Mouse (Mus musculus) liver, embryonic 11.5 days (tissue): ENCODE results near the gene Fcf1. TPM values are rescaled to one million over a fixed set of nuclear protein-coding genes. Genes with fewer than 3 reads are reported as not detected.
A peak's percentile ranks its signal among the peaks of the same experiment; 100 is the strongest.

ENCODE experiments used
- ATAC-seq: fragments of 200-750 bp; cut with Nextera tagmentation; replicated peaks from 2 replicates; pipeline ENCODE4 v1.8.0; 2017; ENCODE audit warnings: moderate number of reproducible peaks, mild to moderate bottlenecking, moderate TSS enrichment, moderate library complexity; ENCODE audit not compliant: low FRiP score
- DNase-seq: peaks from one replicate; pipeline ENCODE4 v3.0.0-alpha.2; 2017; ENCODE audit warnings: low spot score
- H3K27ac ChIP-seq: fragments of 300-500 bp; sonication (generic); 2 replicates; pipeline ENCODE4 v1.5.1; 2014; ENCODE audit warnings: mild to moderate bottlenecking, low read depth, low read length, control low read depth
- H3K27me3 ChIP-seq: fragments of 300-500 bp; sonication (generic); replicated peaks from 2 replicates; pipeline ENCODE4 v1.6.1; 2014; ENCODE audit warnings: low read length, mixed read lengths; ENCODE audit not compliant: control insufficient read depth, insufficient read depth
- H3K36me3 ChIP-seq: fragments of 300-500 bp; sonication (generic); 2 replicates; pipeline ENCODE4 v1.6.1; 2014; ENCODE audit warnings: mild to moderate bottlenecking, low read length, moderate library complexity, mixed read lengths; ENCODE audit not compliant: control insufficient read depth, insufficient read depth
- H3K4me1 ChIP-seq: fragments of 300-500 bp; sonication (generic); replicated peaks from 2 replicates; pipeline ENCODE4 v1.6.1; 2014; ENCODE audit warnings: low read length, mixed read lengths; ENCODE audit not compliant: control insufficient read depth, insufficient read depth
- H3K4me2 ChIP-seq: fragments of 300-500 bp; sonication (generic); 2 replicates; pipeline ENCODE4 v1.6.1; 2014; ENCODE audit warnings: mild to moderate bottlenecking, control low read depth, moderate library complexity
- H3K4me3 ChIP-seq: fragments of 300-500 bp; sonication (generic); 2 replicates; pipeline ENCODE4 v1.5.1; 2014; ENCODE audit warnings: low read depth, low read length, control low read depth
- H3K9ac ChIP-seq: fragments of 300-500 bp; sonication (generic); 2 replicates; pipeline ENCODE4 v1.6.1; 2014; ENCODE audit warnings: low read depth, low read length, control low read depth
- H3K9me3 ChIP-seq: fragments of 300-500 bp; sonication (generic); 2 replicates; pipeline ENCODE4 v1.6.1; 2016; ENCODE audit warnings: low read length, inconsistent platforms, mixed read lengths; ENCODE audit not compliant: control insufficient read depth
- WGBS: fragments of 180-500 bp; shearing (Covaris S2); extraction: QIAGEN DNeasy Blood & Tissue Kit; methylation state at CpG from one replicate; pipeline ENCODE4 v1.1.7; 2014; 5-methylcytosine and 5-hydroxymethylcytosine counted together
- polyA plus RNA-seq: library from polyadenylated mRNA; unstranded; fragments of >200 nt; fragmentation: Nextera tagmentation; extraction: Ambion mirVana; gene quantifications from 2 replicates; pipeline ENCODE4 v1.2.1, GENCODE M21; 2014

Fcf1 gene
- polyA plus RNA-seq, 1 experiment from 2014 or later, result 215 TPM

DNA sequence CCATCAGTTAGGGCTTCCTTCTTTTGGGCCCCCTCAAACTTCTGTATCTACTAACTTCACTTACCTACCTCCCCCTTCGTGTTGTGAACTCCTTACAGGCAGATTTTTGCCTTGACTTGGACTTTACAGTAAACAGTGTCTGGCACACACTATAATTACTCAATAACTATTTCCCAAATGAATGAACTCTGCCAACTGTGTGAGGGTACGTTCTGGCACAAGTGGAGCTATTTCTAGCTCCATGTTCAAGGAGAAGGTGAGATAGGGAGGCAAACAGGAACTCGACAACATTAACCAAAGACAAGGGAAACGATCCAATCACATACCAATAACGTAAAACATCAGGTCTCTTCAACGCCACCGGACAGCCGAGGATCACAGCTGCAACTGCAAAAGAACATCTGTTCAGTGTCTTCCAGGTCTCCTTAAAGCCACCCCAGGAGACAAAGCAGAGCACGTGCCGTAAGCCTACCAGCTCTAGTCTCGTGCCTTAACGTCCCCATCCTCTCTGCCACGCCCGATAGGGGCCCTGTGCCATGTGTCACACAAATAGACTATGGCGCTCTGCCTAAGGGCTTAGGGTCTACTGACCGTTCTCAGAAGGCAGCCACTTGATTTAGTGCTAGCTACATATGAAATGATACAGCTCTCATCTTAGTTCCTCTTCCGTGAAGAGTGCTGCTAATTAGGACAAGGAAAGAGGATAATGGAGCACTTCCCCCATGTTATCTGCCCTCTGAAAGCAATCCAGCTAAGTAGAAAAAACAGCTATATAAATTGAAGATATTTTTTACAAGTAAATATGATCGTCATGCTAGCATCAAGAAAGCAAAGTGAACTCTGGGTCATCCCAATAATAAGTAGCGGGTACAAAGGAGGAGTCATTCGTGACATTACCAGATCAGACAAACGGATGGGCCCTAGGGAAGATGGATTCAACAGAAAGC lies 27.4 kb upstream of the Fcf1 start:
- WGBS, result 79% methylated on average over 21 of the region's 21 CpGs
- Histone ChIP-seq H3K27ac (no peak overlapping the region), H3K4me3 (no peak overlapping the region), H3K27me3 (no peaks in the 10 kb centered on the region), H3K4me1 (peaks cover 13% of the 10 kb centered on the region), H3K9me3 (no peaks in the 10 kb centered on the region), H3K36me3 (peaks cover 21% of the 10 kb centered on the region), H3K9ac (no peak overlapping the region), H3K4me2 (no peak overlapping the region)
- no peak for DNase-seq
- no peak for ATAC-seq

DNA sequence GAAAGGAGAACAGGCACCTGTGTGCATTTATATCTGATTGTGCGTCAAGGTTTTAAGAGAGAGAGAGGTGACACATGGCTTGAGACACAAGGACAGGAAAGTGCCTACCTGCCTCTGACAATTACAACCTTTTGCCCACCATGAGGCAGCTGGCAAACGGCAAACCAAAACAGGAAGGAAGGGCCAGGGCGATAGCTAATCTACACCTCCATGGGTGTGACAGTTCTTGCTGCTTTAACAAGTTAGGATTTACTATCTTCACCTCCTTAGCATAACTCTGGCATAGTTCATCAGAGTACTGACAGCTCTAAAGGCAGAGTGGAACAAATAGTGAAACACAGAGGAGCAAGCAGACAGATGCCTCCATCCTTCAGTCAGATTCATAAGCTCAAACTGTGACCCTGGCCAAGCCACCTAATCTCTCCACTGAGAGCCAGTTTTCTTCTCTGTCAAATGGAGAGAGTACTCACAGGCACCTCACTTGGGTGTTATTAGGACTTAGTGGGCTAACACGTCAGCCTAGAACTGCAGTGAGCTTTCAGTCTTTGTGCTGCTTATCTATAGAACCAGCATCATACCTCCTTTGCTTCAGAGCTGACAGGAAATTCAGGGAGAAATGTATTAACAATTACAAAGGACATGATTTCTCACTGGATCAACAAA lies 26.4 kb upstream of the Fcf1 start:
- WGBS, result 43% methylated on average over 4 of the region's 4 CpGs
- Histone ChIP-seq H3K9ac (no peak overlapping the region), H3K27ac (no peak overlapping the region)

DNA sequence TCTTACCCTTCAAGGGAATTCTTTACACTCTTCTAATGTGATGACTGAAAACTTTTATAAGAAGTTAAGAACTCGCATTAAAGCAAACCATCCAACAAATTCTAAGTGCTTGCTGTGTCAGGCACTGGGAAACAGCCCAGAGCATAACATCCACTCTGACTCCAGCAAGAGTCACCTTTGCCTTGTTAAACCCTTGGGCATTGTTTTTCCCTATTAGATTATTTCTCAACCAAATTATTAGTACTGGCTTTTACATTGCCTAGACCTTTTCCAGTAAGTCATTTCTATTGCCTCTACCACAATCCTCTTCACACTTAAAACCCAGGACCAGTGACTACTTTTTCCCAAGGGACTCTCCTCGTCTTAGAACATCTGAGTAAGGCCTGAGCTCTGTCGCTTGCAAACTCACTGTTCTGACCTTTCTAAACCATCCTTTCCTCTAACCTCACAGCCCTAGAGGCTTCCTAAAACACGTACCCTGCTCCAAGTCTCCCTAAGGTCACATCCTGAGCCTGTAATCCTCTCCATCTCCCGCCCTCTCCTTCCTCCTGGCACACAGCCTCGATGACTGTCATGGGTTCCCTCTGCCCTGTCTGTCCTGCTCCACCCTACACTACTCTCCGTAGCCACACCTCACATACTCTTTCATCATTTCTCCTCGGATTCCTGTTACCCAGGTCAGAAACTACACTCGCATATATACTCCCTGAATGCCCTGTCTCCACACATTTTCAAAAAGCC lies 25.7 kb upstream of the Fcf1 start:
- no peak for DNase-seq
- 0 out of 2 replicates have a peak overlapping the region, but pooled peaks have one; percentile 7 for H3K4me2 ChIP-seq
- peaks cover 13% of the 10 kb centered on the region for H3K4me1 ChIP-seq
- H3K9me3 ChIP-seq, result no peaks in the 10 kb centered on the region
- no peak overlapping the region for H3K9ac ChIP-seq
- H3K4me3 ChIP-seq, result no peak overlapping the region
- H3K36me3 ChIP-seq, result peaks cover 22% of the 10 kb centered on the region
- WGBS, result 77% methylated on average over 9 of the region's 9 CpGs
- no peak overlapping the region for H3K27ac ChIP-seq
- no peaks in the 10 kb centered on the region for H3K27me3 ChIP-seq
- no peak for ATAC-seq

More for the DNA sequence above, 26.4 kb upstream of the Fcf1 start:
- Histone ChIP-seq H3K27me3 (no peaks in the 10 kb centered on the region), H3K4me2 (peak overlapping the region; percentile 22; the same call in 1 of the 2 replicates), H3K9me3 (no peaks in the 10 kb centered on the region), H3K4me3 (no peak overlapping the region), H3K4me1 (peaks cover 13% of the 10 kb centered on the region), H3K36me3 (peaks cover 22% of the 10 kb centered on the region)
- ATAC-seq (peak; percentile 63), DNase-seq (no peak)

DNA sequence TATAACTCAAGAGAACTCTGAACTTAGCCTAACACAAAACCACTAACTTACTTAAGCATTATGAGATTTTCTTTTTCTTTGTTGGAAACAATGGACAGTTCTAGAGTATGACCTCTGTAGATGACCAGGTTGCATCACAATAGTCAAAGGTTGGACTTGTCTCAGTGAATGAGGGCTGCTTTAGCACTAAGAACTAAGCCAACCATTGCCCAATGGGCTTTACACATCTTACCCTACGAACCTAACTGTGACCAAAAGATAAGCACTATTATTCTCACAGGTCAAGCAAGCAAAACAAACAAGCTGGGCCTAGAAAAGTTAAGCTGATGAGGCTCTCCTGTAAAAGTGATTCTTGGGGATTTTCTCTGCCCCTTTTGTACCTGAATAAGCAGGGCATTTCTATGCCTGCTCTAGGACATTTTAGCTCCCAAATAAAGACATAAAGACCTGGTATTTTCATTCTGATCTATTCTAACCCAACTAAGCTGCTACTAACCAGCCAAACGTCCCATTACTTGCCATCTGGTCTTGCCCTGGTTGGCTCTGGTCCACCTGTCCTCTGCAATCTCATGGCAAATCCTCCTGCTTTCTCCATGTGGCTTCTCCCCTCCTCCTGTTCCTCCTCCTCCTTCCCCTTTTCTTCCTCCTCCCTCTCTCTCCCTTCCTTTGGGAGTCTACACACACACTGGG lies 22.7 kb upstream of the Fcf1 start:
- Histone ChIP-seq H3K9me3 (no peaks in the 10 kb centered on the region), H3K4me2 (no peak overlapping the region), H3K4me3 (no peak overlapping the region), H3K4me1 (peaks cover 13% of the 10 kb centered on the region), H3K27ac (no peak overlapping the region), H3K36me3 (peaks cover 16% of the 10 kb centered on the region; the same call in 1 of the 2 replicates), H3K27me3 (no peaks in the 10 kb centered on the region), H3K9ac (no peak overlapping the region)
- DNase-seq (no peak), ATAC-seq (no peak)
- 78% methylated on average over 2 of the region's 2 CpGs for WGBS

- ATAC-seq (no peak), DNase-seq (no peak)
- Histone ChIP-seq H3K27ac (no peak overlapping the region), H3K9me3 (no peaks in the 10 kb centered on the region), H3K9ac (no peak overlapping the region), H3K4me3 (no peak overlapping the region), H3K27me3 (no peaks in the 10 kb centered on the region), H3K4me1 (peaks cover 13% of the 10 kb centered on the region), H3K36me3 (peaks cover 16% of the 10 kb centered on the region; the same call in 1 of the 2 replicates), H3K4me2 (no peak overlapping the region)
- 85% methylated on average over 6 of the region's 6 CpGs for WGBS
Observed at GRCm38 (mm10) chr12:84948584-84949285, 22.0 kb upstream of the Fcf1 start.

- no peaks in the 10 kb centered on the region for H3K4me1 ChIP-seq
- no peaks in the 10 kb centered on the region for H3K9me3 ChIP-seq
- 91% methylated on average over 6 of the region's 6 CpGs for WGBS
- peaks cover 16% of the 10 kb centered on the region; the same call in 1 of the 2 replicates for H3K36me3 ChIP-seq
- H3K27me3 ChIP-seq, result no peaks in the 10 kb centered on the region
- no peak overlapping the region for H3K27ac ChIP-seq
- DNase-seq, result no peak
- H3K9ac ChIP-seq, result no peak overlapping the region
- H3K4me3 ChIP-seq, result no peak overlapping the region
- H3K4me2 ChIP-seq, result no peak overlapping the region
- no peak for ATAC-seq
Observed at GRCm38 (mm10) chr12:84950763-84951162, 19.9 kb upstream of the Fcf1 start.

DNA sequence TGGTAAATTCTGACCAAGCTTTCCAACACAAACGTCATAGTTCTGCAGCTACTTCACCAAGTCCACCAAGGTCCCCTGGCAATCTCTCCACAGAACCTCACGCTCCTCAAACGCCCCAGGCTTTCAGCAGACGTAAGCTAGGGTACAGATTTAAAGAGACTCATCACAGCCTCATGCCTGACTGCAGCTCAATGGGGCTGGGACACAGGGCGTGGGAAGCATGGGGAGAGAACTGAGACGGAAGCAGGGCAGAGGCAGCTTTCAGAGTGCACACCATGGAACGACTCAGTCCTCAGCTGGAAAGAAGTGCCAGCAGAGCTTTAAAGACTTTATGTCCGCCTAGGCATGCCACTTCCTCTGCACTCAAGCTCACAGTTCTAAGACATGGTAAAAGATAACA lies 19.2 kb upstream of the Fcf1 start:
- no peaks in the 10 kb centered on the region for H3K9me3 ChIP-seq
- ATAC-seq, result no peak
- WGBS, result 79% methylated on average over 8 of the region's 8 CpGs

More for the DNA sequence above, 19.2 kb upstream of the Fcf1 start:
- no peak overlapping the region for H3K27ac ChIP-seq
- H3K36me3 ChIP-seq, result peaks cover 16% of the 10 kb centered on the region; the same call in 1 of the 2 replicates
- H3K27me3 ChIP-seq, result no peaks in the 10 kb centered on the region
- no peak overlapping the region for H3K4me3 ChIP-seq
- H3K4me1 ChIP-seq, result no peaks in the 10 kb centered on the region
- H3K4me2 ChIP-seq, result no peak overlapping the region
- DNase-seq, result no peak
- no peak overlapping the region for H3K9ac ChIP-seq
